Mouse (Mus musculus) lung, embryonic 14.5 days (tissue): ENCODE results near the gene Rbm19. TPM values are rescaled to one million over a fixed set of nuclear protein-coding genes. Genes with fewer than 3 reads are reported as not detected.

Experiments used
- ATAC-seq: fragments of 200-750 bp; cut with Nextera tagmentation; 2 replicates; pipeline ENCODE4 v1.8.0; 2017; ENCODE audit warnings: mild to moderate bottlenecking, moderate TSS enrichment, moderate library complexity; ENCODE audit not compliant: insufficient read depth
- DNase-seq: peaks from one replicate; pipeline ENCODE4 v3.0.0-alpha.2; 2015
- H3K27ac ChIP-seq: fragments of 300-500 bp; sonication (generic); 2 replicates; pipeline ENCODE4 v1.5.1; 2014; ENCODE audit warnings: low read depth, mild to moderate bottlenecking, moderate library complexity
- H3K27me3 ChIP-seq: fragments of 300-500 bp; sonication (generic); 2 replicates; pipeline ENCODE4 v1.6.1; 2014; ENCODE audit warnings: low read length, control low read depth; ENCODE audit not compliant: insufficient read depth
- H3K36me3 ChIP-seq: fragments of 300-500 bp; sonication (generic); 2 replicates; pipeline ENCODE4 v1.6.1; 2014; ENCODE audit warnings: control low read depth; ENCODE audit not compliant: insufficient read depth
- H3K4me1 ChIP-seq: fragments of 300-500 bp; sonication (generic); 2 replicates; pipeline ENCODE4 v1.6.1; 2014; ENCODE audit warnings: antibody characterized with exemption, control low read depth; ENCODE audit not compliant: insufficient read depth
- H3K4me2 ChIP-seq: fragments of 300-500 bp; sonication (generic); 2 replicates; pipeline ENCODE4 v1.6.1; 2014; ENCODE audit warnings: mild to moderate bottlenecking
- H3K4me3 ChIP-seq: fragments of 300-500 bp; sonication (generic); 2 replicates; pipeline ENCODE4 v1.5.1; 2014; ENCODE audit warnings: low read depth, low read length
- H3K9ac ChIP-seq: fragments of 300-500 bp; sonication (generic); 2 replicates; pipeline ENCODE4 v1.6.1; 2014
- H3K9me3 ChIP-seq: fragments of 300-500 bp; sonication (generic); 2 replicates; pipeline ENCODE4 v1.6.1; 2016; ENCODE audit warnings: low read depth, low read length, control low read depth
- CTCF ChIP-seq: IDR thresholded peaks from 2 replicates; pipeline ENCODE4 v1.5.1; 2016; ENCODE audit warnings: antibody characterized with exemption, low read depth
- WGBS: fragments of 180-500 bp; shearing (Covaris S2); extraction: QIAGEN DNeasy Blood & Tissue Kit; methylation state at CpG from one replicate; pipeline ENCODE4 v1.1.7; 2014; 5-methylcytosine and 5-hydroxymethylcytosine counted together
- polyA plus RNA-seq: library from polyadenylated mRNA; unstranded; fragments of >200 nt; fragmentation: Nextera tagmentation; extraction: Ambion mirVana; gene quantifications from 2 replicates; pipeline ENCODE4 v1.2.1, GENCODE M21; 2014

The Rbm19 gene
- polyA plus RNA-seq, 1 experiment from 2014 or later: 23.0 TPM

DNA sequence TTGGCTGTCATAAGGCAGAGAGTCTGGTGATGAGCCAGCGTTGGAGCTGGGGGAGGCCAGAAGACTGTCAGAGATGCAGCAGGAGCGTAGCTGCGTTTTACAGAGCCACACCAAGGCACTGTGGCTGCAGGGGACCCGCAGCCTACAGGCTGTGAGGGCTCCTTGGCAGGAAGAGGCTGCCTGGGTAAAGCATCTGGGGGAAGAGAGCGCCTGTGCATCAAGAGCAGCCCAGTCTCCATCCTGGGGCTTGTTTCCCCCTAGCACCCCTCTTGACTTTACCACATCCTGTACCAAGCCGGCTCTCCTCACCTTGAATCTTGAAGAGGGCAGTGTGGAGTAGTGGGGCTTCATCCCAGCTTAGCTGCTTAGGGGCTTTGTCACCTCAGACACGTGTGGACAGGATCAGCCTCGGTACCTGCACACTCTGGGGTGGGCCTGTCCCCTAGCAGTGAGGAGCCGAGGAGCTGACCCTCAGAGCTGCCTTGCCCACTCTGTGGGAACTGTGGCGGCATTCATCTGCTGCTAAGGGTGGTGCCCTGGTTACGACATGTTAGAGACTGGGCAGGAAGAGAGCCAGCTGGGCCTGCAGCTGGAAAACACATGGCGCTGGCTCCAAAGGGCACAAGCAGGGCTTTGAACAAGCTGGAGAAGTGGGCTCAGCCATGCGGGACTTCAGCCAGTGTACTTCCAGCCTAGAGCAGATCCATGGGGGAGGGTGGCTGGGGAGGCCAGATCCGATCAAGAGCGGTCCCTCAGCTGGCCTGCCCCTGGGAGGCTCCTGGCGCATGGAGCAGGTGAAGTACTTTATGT lies 8.8 kb downstream of the Rbm19 start:
- no peak overlapping the region for H3K4me2 ChIP-seq
- H3K9ac ChIP-seq: no peak overlapping the region
- DNase-seq: no peak
- H3K27me3 ChIP-seq: no peaks in the 10 kb centered on the region
- no peak for ATAC-seq
- WGBS: 90% methylated on average over 16 of the region's 16 CpGs
- TF ChIP-seq CTCF: no peak
- H3K4me1 ChIP-seq: no peaks in the 10 kb centered on the region
- no peaks in the 10 kb centered on the region for H3K9me3 ChIP-seq
- no peak overlapping the region for H3K4me3 ChIP-seq
- no peak overlapping the region for H3K27ac ChIP-seq
- H3K36me3 ChIP-seq: peaks cover 94% of the 10 kb centered on the region

DNA sequence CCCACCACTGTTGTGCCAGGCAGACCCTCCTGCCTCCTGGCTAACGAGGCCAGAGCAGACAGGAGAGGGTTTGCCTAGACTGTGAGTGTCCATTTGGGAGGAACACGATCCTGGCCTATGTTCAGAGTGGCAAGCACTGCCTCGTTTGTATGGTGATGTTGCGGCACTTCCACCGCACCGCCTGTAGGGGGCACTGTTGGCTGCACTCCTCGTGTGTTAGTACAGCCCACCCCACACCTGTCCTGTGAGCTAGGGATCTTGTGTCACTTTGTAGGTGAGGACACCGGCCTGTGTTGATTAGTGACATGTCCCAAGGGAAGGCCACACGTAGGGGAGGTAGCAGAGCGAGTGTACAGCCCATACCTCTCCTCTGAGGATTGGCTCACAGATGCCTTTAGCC lies 11.4 kb downstream of the Rbm19 start:
- no peak overlapping the region for H3K4me2 ChIP-seq
- TF ChIP-seq CTCF: peak; percentile 74
- peaks cover 92% of the 10 kb centered on the region for H3K36me3 ChIP-seq
- H3K4me1 ChIP-seq: no peaks in the 10 kb centered on the region
- H3K27ac ChIP-seq: no peak overlapping the region
- DNase-seq: peak; percentile 28
- no peaks in the 10 kb centered on the region for H3K9me3 ChIP-seq
- no peaks in the 10 kb centered on the region for H3K27me3 ChIP-seq
- H3K4me3 ChIP-seq: no peak overlapping the region
- 56% methylated on average over 10 of the region's 10 CpGs for WGBS
- ATAC-seq: no peak
- H3K9ac ChIP-seq: no peak overlapping the region

DNA sequence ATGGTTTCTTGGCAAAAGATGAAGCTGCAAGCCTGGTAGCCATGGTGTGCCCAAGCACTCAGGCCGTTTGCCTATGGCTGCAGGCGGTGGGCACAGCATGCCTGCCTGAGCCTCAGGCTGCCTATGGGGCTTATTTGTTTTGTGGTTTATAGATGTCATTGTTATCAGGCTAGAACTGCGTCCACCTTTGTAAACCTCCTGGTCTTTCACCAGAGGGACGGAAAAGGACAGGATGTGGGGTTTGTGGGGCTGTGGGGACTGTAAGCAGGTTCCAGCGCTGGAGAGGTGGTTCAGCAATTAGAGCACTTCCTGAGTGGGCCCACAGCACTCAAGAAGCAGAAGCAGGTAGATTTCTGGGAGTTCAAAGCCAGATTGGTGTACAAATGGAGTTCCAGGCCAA lies 12.2 kb downstream of the Rbm19 start:
- no peak overlapping the region for H3K4me2 ChIP-seq
- DNase-seq (no peak), ATAC-seq (no peak)
- no peak overlapping the region for H3K9ac ChIP-seq
- no peaks in the 10 kb centered on the region for H3K4me1 ChIP-seq
- no peaks in the 10 kb centered on the region for H3K9me3 ChIP-seq
- H3K27me3 ChIP-seq: no peaks in the 10 kb centered on the region
- H3K4me3 ChIP-seq: no peak overlapping the region
- H3K27ac ChIP-seq: no peak overlapping the region
- 81% methylated on average over 5 of the region's 5 CpGs for WGBS
- no peak for TF ChIP-seq CTCF
- H3K36me3 ChIP-seq: peaks cover 92% of the 10 kb centered on the region

DNA sequence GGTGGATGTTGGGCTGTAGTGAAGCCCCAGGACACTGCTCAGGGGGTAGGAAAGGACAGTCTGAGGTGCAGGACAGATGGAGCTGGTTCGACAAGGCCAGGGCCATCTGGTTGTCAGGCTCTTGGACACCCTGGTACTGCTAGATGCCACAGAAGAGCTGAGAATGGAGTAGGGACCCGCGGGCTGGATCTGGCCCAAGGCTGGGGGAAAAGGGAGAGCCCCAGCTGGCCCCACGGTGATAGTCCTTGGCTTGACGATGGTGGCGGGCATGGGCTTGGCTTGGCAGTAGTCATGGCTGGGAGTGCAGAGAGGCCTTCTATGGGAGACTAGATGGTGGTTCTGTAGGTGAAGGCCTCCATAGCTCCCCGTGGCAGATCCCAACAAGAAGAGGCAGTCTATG lies 12.8 kb downstream of the Rbm19 start:
- DNase-seq: no peak
- TF ChIP-seq CTCF: no peak
- no peak for ATAC-seq
- Histone ChIP-seq H3K36me3 (peaks cover 90% of the 10 kb centered on the region), H3K4me3 (no peak overlapping the region), H3K27ac (no peak overlapping the region), H3K4me1 (no peaks in the 10 kb centered on the region), H3K27me3 (no peaks in the 10 kb centered on the region), H3K9ac (no peak overlapping the region), H3K9me3 (no peaks in the 10 kb centered on the region), H3K4me2 (no peak overlapping the region)
- 93% methylated on average over 7 of the region's 7 CpGs for WGBS

DNA sequence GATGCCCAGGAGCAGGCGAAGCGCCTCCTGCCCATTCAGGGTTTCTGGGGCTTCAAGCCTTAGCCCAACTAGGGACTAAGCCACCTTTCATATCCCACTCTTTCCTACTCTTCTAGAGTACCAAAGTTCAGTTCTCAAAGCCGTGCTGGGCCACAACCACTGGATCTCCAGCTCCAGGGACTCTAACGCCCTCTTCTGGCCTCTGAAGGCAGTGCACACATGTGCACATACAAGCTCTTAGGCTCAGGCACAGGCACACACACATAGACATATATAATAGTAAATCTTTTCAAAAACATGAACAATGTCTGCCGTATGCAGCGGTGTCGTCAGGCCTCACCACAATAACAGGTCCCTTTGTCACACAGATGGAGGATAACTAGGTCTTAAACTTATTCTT lies 13.5 kb downstream of the Rbm19 start:
- no peak overlapping the region for H3K4me2 ChIP-seq
- H3K36me3 ChIP-seq: peaks cover 83% of the 10 kb centered on the region
- no peak overlapping the region for H3K9ac ChIP-seq
- H3K9me3 ChIP-seq: no peaks in the 10 kb centered on the region
- 90% methylated on average over 7 of the region's 7 CpGs for WGBS
- TF ChIP-seq CTCF: no peak
- H3K27me3 ChIP-seq: no peaks in the 10 kb centered on the region
- no peak for DNase-seq
- H3K4me1 ChIP-seq: no peaks in the 10 kb centered on the region
- H3K4me3 ChIP-seq: no peak overlapping the region
- ATAC-seq: no peak
- no peak overlapping the region for H3K27ac ChIP-seq

DNA sequence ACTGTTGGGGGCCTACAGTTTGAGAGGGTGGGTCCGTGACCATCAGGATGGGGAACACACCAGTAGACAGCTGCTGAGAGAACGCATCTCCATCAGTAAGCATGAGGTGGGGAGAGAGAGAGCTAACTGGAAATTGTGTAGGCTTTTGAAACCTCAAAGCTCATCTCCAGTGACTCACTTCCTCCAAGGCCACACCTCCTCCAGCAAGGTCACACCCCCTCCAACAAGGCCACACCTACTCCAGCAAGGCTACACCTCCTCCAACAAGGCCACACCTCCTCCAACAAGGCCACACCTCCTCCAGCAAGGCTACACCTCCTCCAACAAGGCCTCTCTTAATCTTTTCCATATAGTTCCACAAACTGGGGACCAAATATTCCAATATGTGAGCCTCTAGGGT lies 13.9 kb downstream of the Rbm19 start:
- no peaks in the 10 kb centered on the region for H3K27me3 ChIP-seq
- H3K27ac ChIP-seq: no peak overlapping the region
- H3K4me1 ChIP-seq: no peaks in the 10 kb centered on the region
- TF ChIP-seq CTCF: no peak
- ATAC-seq (no peak), DNase-seq (peak; percentile 27)
- 93% methylated on average over 2 of the region's 2 CpGs for WGBS
- H3K4me2 ChIP-seq: no peak overlapping the region
- no peak overlapping the region for H3K4me3 ChIP-seq
- no peaks in the 10 kb centered on the region for H3K9me3 ChIP-seq
- H3K9ac ChIP-seq: no peak overlapping the region
- peaks cover 79% of the 10 kb centered on the region for H3K36me3 ChIP-seq

DNA sequence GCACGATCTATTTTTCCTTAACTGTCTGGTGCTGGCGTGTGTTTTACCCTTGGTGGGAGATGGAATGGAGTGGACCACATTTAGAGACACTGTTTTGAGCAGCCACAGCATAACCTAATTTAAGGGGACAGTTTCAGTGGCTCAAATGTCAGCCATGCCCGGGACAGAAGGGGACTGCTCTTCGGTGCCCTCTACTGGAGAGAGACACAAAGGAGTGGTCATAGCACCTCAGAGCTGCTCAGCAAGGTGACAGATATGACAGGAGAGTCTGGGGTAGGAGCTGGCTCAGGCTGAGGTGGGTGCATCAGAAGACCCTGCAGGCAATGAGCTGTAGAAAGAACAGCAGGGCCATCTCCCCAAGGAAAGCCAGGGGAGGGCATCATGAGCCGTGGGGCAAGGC lies 15.3 kb downstream of the Rbm19 start:
- Histone ChIP-seq H3K9me3 (no peaks in the 10 kb centered on the region), H3K27ac (no peak overlapping the region), H3K36me3 (peaks cover 66% of the 10 kb centered on the region), H3K9ac (no peak overlapping the region), H3K4me3 (no peak overlapping the region), H3K27me3 (no peaks in the 10 kb centered on the region), H3K4me1 (no peaks in the 10 kb centered on the region), H3K4me2 (no peak overlapping the region)
- ATAC-seq (no peak), DNase-seq (peak; percentile 63)
- peak; percentile 72 for TF ChIP-seq CTCF
- 53% methylated on average over 5 of the region's 5 CpGs for WGBS
